Mouse (Mus musculus) lung, adult 2 months (tissue): Measurements from ENCODE around the gene Gstz1. TPM values are rescaled to one million over a fixed set of nuclear protein-coding genes. Genes with fewer than 3 reads are reported as not detected.
"Not testable (repeated sequence)": the region's sequence is repeated elsewhere in the genome, so short reads cannot be mapped to it uniquely, and the experiment has no call there.

ENCODE experiments used
- DNase-seq: peaks from one replicate; pipeline ENCODE4 v3.0.0; 2022
- H3K4me1 ChIP-seq: fragments of 200-500 bp; 2 replicates; pipeline ENCODE4 v1.6.1; 2011; ENCODE audit warnings: low read length; ENCODE audit not compliant: control insufficient read depth, insufficient read depth
- H3K4me3 ChIP-seq: fragments of 200-500 bp; replicated peaks from 2 replicates; pipeline ENCODE3; 2011; ENCODE audit warnings: low read depth, mild to moderate bottlenecking, control low read depth, low read length; ENCODE audit errors: extremely low read depth
- CTCF ChIP-seq: fragments of 200-500 bp; IDR thresholded peaks from 2 replicates; pipeline ENCODE4 v1.5.1; 2011; ENCODE audit warnings: mild to moderate bottlenecking, low read length, control low read depth; ENCODE audit not compliant: insufficient read depth
- POLR2A ChIP-seq: fragments of 200-500 bp; IDR thresholded peaks from 2 replicates; pipeline ENCODE4 v1.6.1; 2011; ENCODE audit warnings: low read depth, mild to moderate bottlenecking, control low read depth, low read length, borderline replicate concordance; ENCODE audit errors: extremely low read depth
- WGBS: fragments of 180-500 bp; shearing (Covaris S2); methylation state at CpG from one replicate; pipeline ENCODE4 v1.1.7; 2018; 5-methylcytosine and 5-hydroxymethylcytosine counted together
- polyA plus RNA-seq: library from polyadenylated mRNA; depleted of rRNA; stranded (reverse); fragments of >200 nt; gene quantifications from 2 replicates; pipeline ENCODE4 v1.2.3, GENCODE M21; 2012; rRNA removed

The Gstz1 gene
- polyA plus RNA-seq, 1 experiment = 69.7 TPM

GRCm38 (mm10) chr12:87196310-87196709, 49.3 kb downstream of the Gstz1 start:
- no peak overlapping the region for H3K4me3 ChIP-seq
- 0 out of 2 replicates have a peak, but pooled peaks cover 4% of the 10 kb centered on the region for H3K4me1 ChIP-seq
- no peak for TF ChIP-seq CTCF
- no peak for TF ChIP-seq POLR2A
- no peak for DNase-seq

GRCm38 (mm10) chr12:87198792-87199191, 51.8 kb downstream of the Gstz1 start:
- TF ChIP-seq POLR2A = no peak
- no peak for TF ChIP-seq CTCF
- 0 out of 2 replicates have a peak, but pooled peaks cover 4% of the 10 kb centered on the region for H3K4me1 ChIP-seq
- WGBS = 64% methylated on average over 6 of the region's 6 CpGs
- no peak for DNase-seq
- peak overlapping the region; percentile 6 for H3K4me3 ChIP-seq

DNA sequence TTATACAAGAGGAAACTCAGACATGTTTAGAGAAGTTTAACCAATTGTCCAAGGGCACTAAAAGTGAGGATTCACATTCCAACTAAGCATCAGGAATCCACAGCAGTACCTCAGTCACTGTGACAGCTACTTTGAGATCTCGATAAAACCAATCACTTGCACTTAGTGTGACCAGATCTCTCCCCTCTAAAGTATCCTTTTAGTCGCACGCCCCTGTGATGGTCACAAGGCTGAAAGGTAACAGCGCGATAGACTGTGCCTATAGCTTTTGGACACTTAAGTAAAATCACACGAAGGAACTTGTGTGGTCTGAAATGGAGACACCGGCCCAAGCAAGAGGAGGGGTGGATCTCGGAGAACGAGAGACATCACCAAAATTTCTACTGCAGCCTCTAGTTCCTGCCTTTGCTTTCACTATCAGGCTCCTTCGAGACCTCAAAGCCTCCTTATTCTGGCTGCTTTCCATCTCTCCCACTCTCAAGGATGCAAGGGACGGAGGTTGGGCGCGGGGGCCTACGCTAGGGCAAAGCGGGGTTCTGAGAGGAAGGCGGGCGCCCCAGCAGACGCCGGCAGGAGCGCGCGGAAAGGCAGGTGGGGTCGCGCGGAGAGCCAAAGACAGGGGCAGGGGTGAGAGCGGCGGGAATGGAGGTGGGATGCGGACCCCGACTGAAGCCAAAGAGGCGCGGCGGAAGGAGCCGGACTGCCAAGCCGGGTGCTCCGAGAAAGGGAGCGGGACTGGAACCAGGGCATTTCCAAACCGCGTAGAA, 52.4 kb downstream of the Gstz1 start, which contains the start of gene Samd15:
Gene Samd15 (plus strand): TSS at position 518 of the 767 bp plus-strand sequence.
- peak within 1 kb of the TSS; percentile 84 for H3K4me3 ChIP-seq
- H3K4me1 ChIP-seq = 0 out of 2 replicates have a peak, but pooled peaks cover 4% of the 10 kb centered on the region
- TF ChIP-seq CTCF (no peak), POLR2A (no peak)
- peak; percentile 42 for DNase-seq
- 2% methylated on average over 38 of the region's 38 CpGs for WGBS

DNA sequence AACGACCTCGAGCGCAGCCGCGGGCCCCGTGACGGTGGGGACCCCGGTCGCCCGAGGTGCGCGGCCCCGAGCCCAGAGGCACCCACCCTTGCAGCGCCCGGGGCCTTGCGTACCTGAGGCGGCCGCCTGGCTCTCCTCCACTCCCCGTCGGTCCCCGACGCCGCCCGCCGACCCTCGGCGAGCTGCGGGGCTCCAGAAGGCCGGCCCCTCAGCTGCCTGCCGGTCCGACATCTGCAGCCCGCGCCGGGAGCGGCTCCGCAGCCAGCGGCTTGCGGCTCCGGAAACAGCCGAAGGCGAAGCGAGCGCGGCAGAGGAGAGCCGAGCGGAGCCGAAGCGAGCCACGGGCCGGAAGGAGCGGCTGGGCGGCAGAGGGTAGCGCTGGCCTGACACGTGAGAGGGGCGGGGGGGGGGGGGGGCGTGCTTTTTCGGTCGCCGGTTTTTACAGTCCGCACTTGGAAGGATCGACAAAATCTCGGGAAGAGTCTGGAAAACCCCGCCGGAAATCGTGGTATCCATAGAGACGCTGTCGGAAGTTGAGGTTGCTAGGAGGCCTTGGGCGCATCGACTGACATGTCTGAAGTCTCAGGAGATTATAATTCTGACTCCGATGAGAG, 53.1 kb downstream of the Gstz1 start, which contains the start of gene Tmed8:
Gene Tmed8 (minus strand): TSS at position 482 of the 614 bp plus-strand sequence.
- Histone ChIP-seq H3K4me1 (0 out of 2 replicates have a peak, but pooled peaks cover 4% of the 10 kb centered on the region), H3K4me3 (peak within 1 kb of the TSS; percentile 84)
- no peak for TF ChIP-seq CTCF
- no peak for TF ChIP-seq POLR2A
- WGBS = under 1% methylated on average over 70 of the region's 70 CpGs
- DNase-seq = peak; percentile 69

DNA sequence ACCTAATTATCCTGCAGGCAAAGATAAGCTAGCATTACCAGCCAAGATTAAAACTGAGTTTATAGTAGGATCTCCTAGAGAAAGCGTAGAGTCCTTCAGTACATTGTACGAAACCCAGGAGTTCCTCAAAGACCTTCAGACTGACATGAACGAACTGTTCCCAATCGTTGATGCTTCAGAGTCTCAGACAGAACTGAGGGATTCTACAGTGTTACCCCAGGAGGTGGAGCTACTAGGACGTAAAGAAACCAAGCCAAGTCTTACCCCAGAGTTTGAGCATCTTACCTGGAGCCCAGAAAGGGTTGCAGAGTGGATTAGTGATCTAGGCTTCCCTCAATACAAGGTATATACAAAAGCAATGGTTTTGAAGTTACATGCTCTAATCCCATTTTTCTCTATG, 54.7 kb downstream of the Gstz1 start:
- Histone ChIP-seq H3K4me1 (0 out of 2 replicates have a peak, but pooled peaks cover 4% of the 10 kb centered on the region), H3K4me3 (no peak overlapping the region)
- no peak for DNase-seq
- TF ChIP-seq CTCF (no peak), POLR2A (no peak)
- 61% methylated on average over 5 of the region's 5 CpGs for WGBS

- not testable (repeated sequence) for H3K4me3 ChIP-seq, H3K4me1 ChIP-seq, DNase-seq
- 91% methylated on average over 5 of the region's 5 CpGs for WGBS
Measured at GRCm38 (mm10) chr12:87205789-87206188, 58.8 kb downstream of the Gstz1 start.

- 47% methylated on average over 2 of the region's 2 CpGs for WGBS
- no peak overlapping the region for H3K4me3 ChIP-seq
- no peak for TF ChIP-seq CTCF
- no peak for TF ChIP-seq POLR2A
- DNase-seq = no peak
- no peaks in the 10 kb centered on the region for H3K4me1 ChIP-seq
Measured at GRCm38 (mm10) chr12:87212844-87213606, 66.1 kb downstream of the Gstz1 start.

Other genes starting within 250 kb of the Gstz1 start
- gene Cipc, start 200.1 kb upstream of the Gstz1 start, polyA plus RNA-seq = 27.2 and 33.9 TPM in 2 replicates
- gene Zdhhc22, start 156.7 kb upstream of the Gstz1 start, polyA plus RNA-seq = 0.03 TPM in 1 of 2 replicates, not detected in the other
- 0.16 and 0.22 TPM in 2 replicates for gene Tmem63c, start 125.8 kb upstream of the Gstz1 start, polyA plus RNA-seq
- 4.8 and 7.8 TPM in 2 replicates for gene Ngb, start 44.6 kb upstream of the Gstz1 start, polyA plus RNA-seq
- gene Pomt2, start 803 bp downstream of the Gstz1 start, polyA plus RNA-seq = 15.1 and 15.7 TPM in 2 replicates
- gene Samd15, start 52.6 kb downstream of the Gstz1 start, polyA plus RNA-seq = not detected in 2 replicates
- gene Tmed8, start 53.3 kb downstream of the Gstz1 start, polyA plus RNA-seq = 4.4 and 5.9 TPM in 2 replicates
- gene Noxred1, start 91.6 kb downstream of the Gstz1 start, polyA plus RNA-seq = 0.31 and 0.91 TPM in 2 replicates
- 17.1 and 23.3 TPM in 2 replicates for gene Vipas39, start 119.1 kb downstream of the Gstz1 start, polyA plus RNA-seq
- 46.6 and 53.5 TPM in 2 replicates for gene Ahsa1, start 119.3 kb downstream of the Gstz1 start, polyA plus RNA-seq
- 0.38 and 0.56 TPM in 2 replicates for gene Ism2, start 152.5 kb downstream of the Gstz1 start, polyA plus RNA-seq
- gene Sptlc2, start 241.2 kb downstream of the Gstz1 start, polyA plus RNA-seq = 18.6 and 35.0 TPM in 2 replicates